Mouse (Mus musculus) embryonic facial prominence, embryonic 12.5 days (tissue): Measurements from ENCODE around the gene Rims4. TPM values are rescaled to one million over a fixed set of nuclear protein-coding genes. Genes with fewer than 3 reads are reported as not detected.

Experiments used
- ATAC-seq: fragments of 200-750 bp; cut with Nextera tagmentation; 2 replicates; pipeline ENCODE4 v1.8.0; 2017; ENCODE audit not compliant: insufficient number of reproducible peaks, insufficient read depth, low FRiP score, low TSS enrichment
- H3K27ac ChIP-seq: fragments of 300-500 bp; sonication (generic); 2 replicates; pipeline ENCODE4 v1.5.1; 2016; ENCODE audit warnings: mild to moderate bottlenecking
- H3K27me3 ChIP-seq: fragments of 300-500 bp; sonication (generic); 2 replicates; pipeline ENCODE4 v1.6.1; 2016; ENCODE audit warnings: mild to moderate bottlenecking, moderate library complexity
- H3K36me3 ChIP-seq: fragments of 300-500 bp; sonication (generic); 2 replicates; pipeline ENCODE4 v1.6.1; 2016; ENCODE audit warnings: mild to moderate bottlenecking
- H3K4me1 ChIP-seq: fragments of 300-500 bp; sonication (generic); 2 replicates; pipeline ENCODE4 v1.6.1; 2016
- H3K4me2 ChIP-seq: fragments of 300-500 bp; sonication (generic); replicated peaks from 2 replicates; pipeline ENCODE4 v1.6.1; 2016; ENCODE audit warnings: mild to moderate bottlenecking, moderate library complexity
- H3K4me3 ChIP-seq: fragments of 300-500 bp; sonication (generic); 2 replicates; pipeline ENCODE4 v1.5.1; 2016; ENCODE audit warnings: mild to moderate bottlenecking
- H3K9ac ChIP-seq: fragments of 300-500 bp; sonication (generic); 2 replicates; pipeline ENCODE4 v1.6.1; 2016; ENCODE audit warnings: mild to moderate bottlenecking, moderate library complexity
- H3K9me3 ChIP-seq: fragments of 300-500 bp; sonication (generic); 2 replicates; pipeline ENCODE4 v1.6.1; 2016; ENCODE audit warnings: mild to moderate bottlenecking, moderate library complexity
- WGBS: fragments of 180-500 bp; shearing (Covaris S2); methylation state at CpG from one replicate; pipeline ENCODE4 v1.1.7; 2016; 5-methylcytosine and 5-hydroxymethylcytosine counted together
- polyA plus RNA-seq: library from polyadenylated mRNA; unstranded; fragments of >200 nt; fragmentation: Nextera tagmentation; extraction: Ambion mirVana; gene quantifications from 2 replicates; pipeline ENCODE4 v1.2.1, GENCODE M21; 2016

Gene Rims4
- polyA plus RNA-seq, 1 experiment from 2014 or later, result 0.73 TPM

DNA sequence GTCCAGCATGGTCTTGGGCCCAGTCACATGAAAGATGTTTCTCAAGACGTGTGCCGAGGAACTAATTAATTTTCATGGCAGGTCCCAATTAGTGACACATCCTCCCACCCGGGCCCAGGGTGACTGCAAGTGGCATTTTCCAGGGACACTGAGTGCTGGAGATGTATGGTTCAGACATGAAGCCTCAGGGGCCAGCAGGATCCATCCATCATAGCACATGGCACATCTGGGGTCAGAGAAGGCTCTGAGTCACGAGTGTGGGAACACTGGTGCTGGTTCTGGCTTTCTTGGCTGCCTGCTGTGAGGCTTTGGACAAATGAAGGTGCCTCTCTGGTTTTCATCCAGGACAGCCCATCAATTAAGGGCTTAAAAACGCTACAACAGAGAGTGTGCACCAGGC lies 11.4 kb downstream of the Rims4 start:
- Histone ChIP-seq H3K27me3 (peaks cover 9% of the 10 kb centered on the region; the same call in 1 of the 2 replicates), H3K9ac (no peak overlapping the region), H3K27ac (no peak overlapping the region), H3K4me2 (no peak overlapping the region), H3K4me3 (no peak overlapping the region), H3K4me1 (no peaks in the 10 kb centered on the region; the same call in 1 of the 2 replicates), H3K9me3 (no peaks in the 10 kb centered on the region), H3K36me3 (no peaks in the 10 kb centered on the region)
- no peak for ATAC-seq
- WGBS, result 63% methylated on average over 5 of the region's 5 CpGs

GRCm38 (mm10) chr2:163904323-163904722 lies 14.2 kb downstream of the Rims4 start:
- Histone ChIP-seq H3K9ac (no peak overlapping the region), H3K36me3 (no peaks in the 10 kb centered on the region), H3K4me2 (no peak overlapping the region), H3K4me3 (no peak overlapping the region), H3K9me3 (no peaks in the 10 kb centered on the region), H3K27me3 (peaks cover 9% of the 10 kb centered on the region; the same call in 1 of the 2 replicates), H3K27ac (no peak overlapping the region), H3K4me1 (no peaks in the 10 kb centered on the region)
- 83% methylated on average over 4 of the region's 4 CpGs for whole genome bisulfite sequencing
- no peak for ATAC-seq

- Histone ChIP-seq H3K4me1 (no peaks in the 10 kb centered on the region), H3K4me3 (no peak overlapping the region), H3K4me2 (no peak overlapping the region), H3K9ac (no peak overlapping the region), H3K9me3 (no peaks in the 10 kb centered on the region), H3K36me3 (no peaks in the 10 kb centered on the region), H3K27me3 (peaks cover 5% of the 10 kb centered on the region; the same call in 1 of the 2 replicates), H3K27ac (no peak overlapping the region)
- WGBS, result 44% methylated on average over 11 of the region's 11 CpGs
- no peak for ATAC-seq
Measured at GRCm38 (mm10) chr2:163903461-163903860, 15.0 kb downstream of the Rims4 start.

DNA sequence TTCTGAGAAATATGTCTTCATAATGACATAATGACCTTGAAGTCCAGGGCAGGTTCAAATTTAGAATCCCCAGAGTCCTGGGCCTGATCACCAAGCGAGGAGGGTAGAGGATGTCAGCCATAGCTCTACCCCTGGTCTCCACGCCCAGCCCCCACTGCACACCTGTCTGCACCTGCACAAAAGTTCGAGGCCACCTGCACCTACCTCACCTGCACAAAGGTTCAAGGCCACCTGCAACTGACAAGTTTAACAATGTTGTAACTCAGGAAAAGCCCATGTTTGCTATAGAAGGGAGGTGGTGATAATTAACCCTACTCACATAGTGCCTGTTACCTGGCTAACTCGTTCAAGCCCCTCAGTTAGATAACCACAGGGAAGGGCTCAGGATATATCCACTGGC lies 16.0 kb downstream of the Rims4 start:
- H3K27ac ChIP-seq, result no peak overlapping the region
- peaks cover 5% of the 10 kb centered on the region; the same call in 1 of the 2 replicates for H3K27me3 ChIP-seq
- H3K36me3 ChIP-seq, result no peaks in the 10 kb centered on the region
- H3K4me3 ChIP-seq, result no peak overlapping the region
- no peak overlapping the region for H3K9ac ChIP-seq
- no peaks in the 10 kb centered on the region for H3K4me1 ChIP-seq
- H3K4me2 ChIP-seq, result no peak overlapping the region
- 74% methylated on average over 4 of the region's 4 CpGs for WGBS
- no peaks in the 10 kb centered on the region for H3K9me3 ChIP-seq
- no peak for ATAC-seq

DNA sequence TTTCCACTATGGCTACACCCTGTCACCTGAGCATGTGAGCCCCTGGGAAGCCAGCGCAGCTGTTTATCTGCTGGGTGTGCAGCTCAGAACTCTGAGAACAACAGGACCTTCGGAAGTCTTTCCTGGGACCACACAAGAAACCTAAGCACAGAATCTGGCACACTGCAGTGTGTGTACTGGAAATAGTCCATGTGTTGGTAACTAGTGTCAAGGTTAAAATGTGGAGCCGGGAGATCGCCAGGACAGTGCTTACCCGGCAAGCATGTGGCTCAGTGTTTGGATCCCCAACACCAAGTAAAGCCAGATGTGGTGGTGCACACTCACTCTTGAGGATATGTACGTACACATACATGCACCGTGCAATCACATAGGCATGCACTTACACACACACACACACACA lies 17.4 kb downstream of the Rims4 start:
- peaks cover 5% of the 10 kb centered on the region; the same call in 1 of the 2 replicates for H3K27me3 ChIP-seq
- no peak overlapping the region for H3K4me2 ChIP-seq
- no peak for ATAC-seq
- no peak overlapping the region for H3K4me3 ChIP-seq
- no peaks in the 10 kb centered on the region for H3K36me3 ChIP-seq
- H3K4me1 ChIP-seq, result no peaks in the 10 kb centered on the region
- H3K9me3 ChIP-seq, result no peaks in the 10 kb centered on the region
- no peak overlapping the region for H3K9ac ChIP-seq
- 79% methylated on average over 7 of the region's 7 CpGs for WGBS
- H3K27ac ChIP-seq, result no peak overlapping the region

DNA sequence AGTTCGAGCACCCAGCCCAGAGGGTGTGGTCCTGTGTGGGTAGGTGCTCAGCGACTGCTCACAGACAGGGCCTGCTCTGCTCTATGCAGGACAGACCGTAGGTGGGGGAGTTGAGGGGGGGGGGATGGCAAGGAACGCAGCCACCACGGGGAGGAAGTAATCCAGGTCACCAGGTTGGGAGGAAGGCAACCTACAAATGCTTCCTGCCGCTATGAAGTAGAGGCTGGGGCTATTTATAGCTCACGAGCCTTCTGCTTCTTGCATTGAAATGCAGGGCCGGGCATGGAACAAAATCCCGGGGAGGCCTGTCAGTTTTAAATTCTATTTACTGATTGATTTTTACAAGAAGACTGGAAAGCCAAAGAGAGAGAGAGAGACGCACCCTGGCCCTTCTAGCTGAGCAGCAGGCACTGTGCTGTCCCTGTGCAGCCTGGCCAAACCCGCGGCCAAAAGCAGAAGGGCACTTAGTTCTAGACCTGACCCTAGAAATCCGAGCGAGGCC lies 18.5 kb downstream of the Rims4 start:
- Histone ChIP-seq H3K9me3 (no peaks in the 10 kb centered on the region), H3K4me2 (no peak overlapping the region), H3K27ac (no peak overlapping the region), H3K27me3 (no peaks in the 10 kb centered on the region), H3K9ac (no peak overlapping the region), H3K36me3 (no peaks in the 10 kb centered on the region), H3K4me1 (no peaks in the 10 kb centered on the region), H3K4me3 (no peak overlapping the region)
- no peak for ATAC-seq
- WGBS, result 45% methylated on average over 14 of the region's 14 CpGs

- H3K9ac ChIP-seq, result no peak overlapping the region
- H3K27me3 ChIP-seq, result no peaks in the 10 kb centered on the region
- H3K9me3 ChIP-seq, result no peaks in the 10 kb centered on the region
- ATAC-seq, result no peak
- no peaks in the 10 kb centered on the region for H3K36me3 ChIP-seq
- 60% methylated on average over 7 of the region's 7 CpGs for WGBS
- no peaks in the 10 kb centered on the region for H3K4me1 ChIP-seq
- no peak overlapping the region for H3K27ac ChIP-seq
- no peak overlapping the region for H3K4me2 ChIP-seq
- H3K4me3 ChIP-seq, result no peak overlapping the region
Measured at GRCm38 (mm10) chr2:163897988-163898535, 20.4 kb downstream of the Rims4 start.

DNA sequence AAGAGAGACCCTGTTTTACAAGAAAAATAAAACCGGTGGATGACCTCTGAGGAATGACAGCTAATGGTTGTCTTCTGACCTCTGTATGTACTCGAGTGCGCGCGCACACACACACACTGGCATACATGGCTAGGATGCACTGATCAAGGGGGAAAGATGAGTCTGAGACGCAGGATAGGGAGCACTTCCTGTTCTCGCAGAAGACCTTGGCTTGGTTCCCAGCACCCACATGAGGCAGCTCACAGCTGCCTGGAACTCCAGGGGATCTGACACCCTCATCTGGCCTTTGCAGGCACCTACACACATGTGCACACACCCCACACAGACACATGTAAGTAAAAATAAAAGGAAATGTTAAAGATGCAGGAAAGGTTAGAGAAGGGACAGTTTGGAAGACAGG lies 21.5 kb downstream of the Rims4 start:
- Histone ChIP-seq H3K27ac (no peak overlapping the region), H3K36me3 (no peaks in the 10 kb centered on the region), H3K27me3 (no peaks in the 10 kb centered on the region), H3K4me3 (no peak overlapping the region), H3K4me1 (no peaks in the 10 kb centered on the region), H3K9ac (no peak overlapping the region), H3K4me2 (no peak overlapping the region), H3K9me3 (no peaks in the 10 kb centered on the region)
- 93% methylated on average over 7 of the region's 7 CpGs for WGBS
- ATAC-seq, result no peak

DNA sequence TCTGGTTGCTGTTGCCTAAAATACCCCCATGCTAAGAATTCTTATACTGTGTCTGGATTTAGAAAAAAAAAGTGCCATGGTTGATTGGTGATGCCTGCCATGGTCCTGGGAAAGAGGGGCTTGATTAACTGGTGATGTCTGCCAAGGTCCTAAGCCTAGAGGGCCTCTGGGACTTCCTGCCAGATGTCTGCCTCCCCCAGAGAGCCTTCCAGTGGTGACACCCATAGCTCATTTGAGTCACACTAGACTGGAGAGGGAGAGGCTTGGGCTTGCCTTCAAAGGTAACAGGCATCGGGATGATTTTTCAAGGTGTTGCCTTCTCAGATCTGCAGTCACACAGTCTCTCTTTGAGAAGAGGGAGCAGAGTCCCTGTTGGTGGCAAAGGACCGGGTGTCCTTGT lies 23.3 kb downstream of the Rims4 start:
- Histone ChIP-seq H3K36me3 (no peaks in the 10 kb centered on the region), H3K27me3 (no peaks in the 10 kb centered on the region), H3K4me3 (no peak overlapping the region), H3K4me1 (no peaks in the 10 kb centered on the region), H3K9me3 (no peaks in the 10 kb centered on the region), H3K4me2 (no peak overlapping the region), H3K9ac (no peak overlapping the region), H3K27ac (no peak overlapping the region)
- 70% methylated on average over 2 of the region's 2 CpGs for WGBS
- ATAC-seq, result no peak

DNA sequence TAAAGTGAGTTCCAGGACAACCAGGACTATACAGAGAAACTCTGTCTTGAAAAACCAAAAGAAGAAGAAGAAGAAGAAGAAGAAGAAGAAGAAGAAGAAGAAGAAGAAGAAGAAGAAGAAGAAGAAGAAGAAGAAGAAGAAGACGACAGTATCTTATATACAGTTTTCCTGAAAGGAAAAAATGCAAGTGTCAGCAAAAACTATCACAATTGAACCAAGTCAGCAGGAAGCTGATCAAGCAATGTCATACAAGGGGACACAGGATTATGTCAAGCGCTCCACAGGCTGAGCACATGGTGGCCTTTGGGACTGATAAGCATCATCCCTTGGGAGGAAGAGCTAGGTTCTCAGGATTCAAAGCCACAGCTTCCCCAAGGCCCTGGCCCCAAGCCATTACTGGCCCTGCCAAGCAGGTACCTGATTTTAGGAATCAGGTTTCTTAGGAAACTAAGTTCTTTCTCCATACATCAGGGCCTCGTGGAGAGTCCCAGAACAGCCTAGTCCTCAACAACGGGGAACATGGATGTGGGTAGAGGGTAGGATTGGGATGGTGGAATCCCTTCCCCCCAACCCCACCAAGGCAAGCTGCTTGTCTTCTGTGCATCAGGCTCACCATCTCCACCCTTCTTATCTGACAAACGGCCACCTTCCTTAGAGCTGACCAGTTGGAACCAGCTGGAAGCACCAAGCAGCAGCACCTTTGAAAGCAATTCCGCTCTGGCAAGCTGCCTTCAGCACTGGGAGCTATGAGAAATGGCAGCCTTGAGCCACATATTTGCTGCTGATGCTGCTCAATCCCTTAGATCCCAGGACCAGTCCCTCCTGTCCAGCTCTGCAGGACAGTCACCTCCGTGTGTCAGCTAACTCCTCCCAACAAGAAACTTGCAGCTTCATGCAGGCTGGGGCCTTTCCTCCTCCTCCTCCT lies 24.8 kb downstream of the Rims4 start:
- Histone ChIP-seq H3K4me1 (no peaks in the 10 kb centered on the region), H3K27ac (no peak overlapping the region), H3K4me2 (no peak overlapping the region), H3K27me3 (no peaks in the 10 kb centered on the region), H3K9ac (no peak overlapping the region), H3K9me3 (no peaks in the 10 kb centered on the region), H3K36me3 (no peaks in the 10 kb centered on the region), H3K4me3 (no peak overlapping the region)
- ATAC-seq, result no peak
- 64% methylated on average over 7 of the region's 7 CpGs for WGBS

GRCm38 (mm10) chr2:163891271-163891670 lies 27.2 kb downstream of the Rims4 start:
- ATAC-seq, result no peak
- Histone ChIP-seq H3K4me2 (no peak overlapping the region), H3K9ac (no peak overlapping the region), H3K27ac (no peak overlapping the region), H3K36me3 (no peaks in the 10 kb centered on the region), H3K27me3 (no peaks in the 10 kb centered on the region), H3K9me3 (no peaks in the 10 kb centered on the region), H3K4me3 (no peak overlapping the region), H3K4me1 (no peaks in the 10 kb centered on the region)
- 94% methylated on average over 11 of the region's 11 CpGs for WGBS

DNA sequence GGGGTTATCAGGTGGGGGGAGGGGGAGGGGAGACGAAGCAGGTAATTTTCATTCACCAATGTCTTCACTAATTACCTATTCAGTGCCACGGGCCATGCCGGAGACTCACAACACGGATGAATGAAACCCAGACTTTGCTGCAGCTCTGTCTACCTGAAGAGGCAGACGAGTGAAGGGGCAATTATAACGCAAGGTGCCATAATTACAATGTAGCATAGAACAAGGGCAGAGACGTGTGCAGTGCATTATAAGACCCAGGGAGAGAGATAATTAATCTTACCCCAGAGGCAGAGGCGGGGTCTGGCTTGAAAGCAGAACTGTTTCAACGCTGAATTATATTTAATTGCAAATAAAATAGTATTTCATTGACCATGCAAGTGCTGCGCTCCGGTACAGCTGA lies 27.9 kb downstream of the Rims4 start:
- WGBS, result 63% methylated on average over 11 of the region's 11 CpGs
- no peak overlapping the region for H3K4me3 ChIP-seq
- H3K9ac ChIP-seq, result no peak overlapping the region
- no peaks in the 10 kb centered on the region for H3K36me3 ChIP-seq
- no peak for ATAC-seq
- H3K4me2 ChIP-seq, result no peak overlapping the region
- H3K27me3 ChIP-seq, result no peaks in the 10 kb centered on the region
- no peaks in the 10 kb centered on the region for H3K4me1 ChIP-seq
- no peaks in the 10 kb centered on the region for H3K9me3 ChIP-seq
- H3K27ac ChIP-seq, result no peak overlapping the region
